Mouse (Mus musculus): ENCODE measurements around the gene Fam241a. TPM values are rescaled to one million over a fixed set of nuclear protein-coding genes. Genes with fewer than 3 reads are reported as not detected.

Gene Fam241a
- polyA plus RNA-seq, 1 experiment from 2014 or later: 62.3 TPM

DNA sequence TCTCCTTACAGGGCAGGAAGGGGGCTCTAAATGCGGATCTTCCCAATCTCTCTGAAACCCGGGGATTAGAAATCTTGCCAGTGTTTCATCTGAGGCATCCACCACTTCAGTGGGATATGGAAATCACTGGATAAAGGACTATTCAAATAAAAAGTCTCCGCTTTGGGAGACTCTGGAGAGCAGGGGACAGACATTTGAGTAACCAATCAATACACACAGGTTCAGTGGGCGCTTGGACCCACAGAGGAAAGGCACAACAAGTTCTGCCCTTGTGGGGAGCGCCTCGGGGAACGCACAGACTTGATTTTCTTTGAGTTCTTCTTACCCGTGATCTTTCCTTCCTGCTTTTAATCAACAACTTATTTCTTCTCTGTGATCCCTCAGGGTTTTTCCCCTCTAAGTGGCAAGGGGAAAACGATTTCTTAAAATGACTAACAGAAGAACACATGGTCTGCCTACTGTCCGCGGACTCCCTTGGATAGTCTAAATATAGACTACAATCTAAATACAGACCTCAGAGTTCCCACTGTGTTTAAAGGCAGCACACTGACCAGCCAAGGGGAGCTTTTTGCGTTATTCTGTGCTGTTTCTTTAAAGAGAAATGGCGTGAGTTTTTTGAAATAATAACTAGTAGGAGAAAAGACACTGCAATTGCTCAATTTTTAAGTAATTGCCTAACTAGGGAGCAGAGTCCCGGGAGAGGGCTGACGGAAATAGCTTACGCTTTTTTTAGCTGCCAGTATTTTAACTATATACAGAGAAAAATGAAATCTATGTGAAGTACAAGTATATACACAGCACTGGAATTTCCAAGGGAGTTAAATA is 18.0 kb upstream of the Fam241a start:
- H3K4me1 ChIP-seq: peaks cover 18% of the 10 kb centered on the region
- H3K4me3 ChIP-seq: no peak overlapping the region; the same call in 1 of the 2 replicates
- WGBS (ENCODE audit: insufficient replicate concordance): 43% methylated on average over 16 of the region's 16 CpGs
- ATAC-seq: no peak
- peaks cover 19% of the 10 kb centered on the region; the same call in 1 of the 2 replicates for H3K27me3 ChIP-seq (replicated peaks)
- H3K27ac ChIP-seq: no peak overlapping the region
- no peaks in the 10 kb centered on the region for H3K9me3 ChIP-seq (replicated peaks)
- H3K36me3 ChIP-seq: no peaks in the 10 kb centered on the region
- H3K4me2 ChIP-seq: peak overlapping the region; percentile 20; the same call in 1 of the 2 replicates
- H3K9ac ChIP-seq: no peak overlapping the region

DNA sequence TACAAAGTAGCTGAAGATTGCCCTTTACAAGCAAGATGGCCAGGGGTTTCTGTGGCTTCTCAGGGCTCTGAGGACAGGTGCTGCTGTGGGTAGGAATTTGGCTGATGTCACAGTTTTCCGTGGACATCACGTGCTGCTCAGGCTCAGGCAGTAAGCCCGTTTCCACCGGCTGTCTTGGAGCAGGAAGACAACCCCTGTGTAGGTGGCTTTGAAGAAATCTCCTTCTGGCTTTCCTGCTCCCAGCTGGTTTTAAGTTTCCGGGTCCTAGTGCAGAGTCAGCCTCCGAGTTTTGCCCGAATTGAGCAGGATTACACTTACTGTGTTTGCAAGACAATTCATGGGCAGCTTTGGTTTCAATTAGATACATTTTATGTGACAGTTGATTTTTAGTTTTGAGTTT is 13.8 kb upstream of the Fam241a start:
- no peak for ATAC-seq
- no peak overlapping the region for H3K9ac ChIP-seq

DNA sequence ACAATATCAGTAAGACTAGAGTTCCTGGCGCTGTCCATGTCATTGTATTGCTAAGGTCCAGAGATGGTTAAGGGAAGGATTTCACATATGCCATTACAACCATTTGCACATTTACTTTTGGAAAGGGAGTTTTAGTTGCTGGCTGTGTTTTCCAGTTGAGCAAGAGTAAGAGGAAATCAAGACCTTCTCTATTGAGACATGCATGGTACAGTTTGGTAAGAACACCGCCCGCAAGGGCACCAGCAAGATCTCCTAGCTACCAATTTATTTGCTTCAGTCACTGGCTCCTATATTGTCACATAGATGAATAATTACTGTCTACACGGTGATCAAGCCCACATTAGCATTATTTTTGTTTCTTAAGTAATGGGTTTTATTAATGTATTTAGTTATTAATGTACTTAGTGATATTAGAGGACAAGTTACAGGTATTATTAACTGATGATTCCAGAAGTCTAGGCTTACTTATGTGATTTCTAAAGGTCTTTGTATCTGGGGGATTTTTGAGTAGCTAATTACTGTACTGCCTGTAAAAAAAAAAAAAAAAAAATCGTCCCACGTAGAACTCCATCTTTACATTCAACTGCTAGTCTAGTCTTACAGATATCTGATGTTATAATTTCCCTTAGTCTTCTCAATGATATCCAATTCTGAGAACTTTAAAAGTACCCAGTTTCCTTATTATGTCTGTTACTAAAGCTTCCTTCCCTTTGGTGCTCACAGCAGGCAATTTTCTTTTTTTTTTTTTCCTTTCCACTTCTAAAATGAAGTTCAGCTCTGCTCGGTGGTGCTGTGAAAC is 944 bp downstream of the Fam241a start:
- ATAC-seq: no peak
- peak overlapping the region; percentile 99 for H3K27ac ChIP-seq
- WGBS (ENCODE audit: insufficient replicate concordance): 27% methylated on average over 7 of the region's 7 CpGs
- peak overlapping the region; percentile 71 for H3K4me2 ChIP-seq
- no peaks in the 10 kb centered on the region for H3K9me3 ChIP-seq (replicated peaks)
- H3K9ac ChIP-seq: peak overlapping the region; percentile 93
- H3K36me3 ChIP-seq: peaks cover 23% of the 10 kb centered on the region
- H3K4me3 ChIP-seq: peak overlapping the region; percentile 86
- no peaks in the 10 kb centered on the region for H3K27me3 ChIP-seq (replicated peaks)
- H3K4me1 ChIP-seq: peaks cover 51% of the 10 kb centered on the region

More for the DNA sequence above, 13.8 kb upstream of the Fam241a start:
- Histone ChIP-seq H3K4me2 (no peak overlapping the region), H3K4me1 (no peaks in the 10 kb centered on the region; the same call in 1 of the 2 replicates), H3K9me3 (replicated peaks) (no peaks in the 10 kb centered on the region), H3K27ac (no peak overlapping the region), H3K4me3 (no peak overlapping the region), H3K36me3 (no peaks in the 10 kb centered on the region), H3K27me3 (replicated peaks) (peaks cover 29% of the 10 kb centered on the region)
- WGBS (ENCODE audit: insufficient replicate concordance): 71% methylated on average over 7 of the region's 7 CpGs

DNA sequence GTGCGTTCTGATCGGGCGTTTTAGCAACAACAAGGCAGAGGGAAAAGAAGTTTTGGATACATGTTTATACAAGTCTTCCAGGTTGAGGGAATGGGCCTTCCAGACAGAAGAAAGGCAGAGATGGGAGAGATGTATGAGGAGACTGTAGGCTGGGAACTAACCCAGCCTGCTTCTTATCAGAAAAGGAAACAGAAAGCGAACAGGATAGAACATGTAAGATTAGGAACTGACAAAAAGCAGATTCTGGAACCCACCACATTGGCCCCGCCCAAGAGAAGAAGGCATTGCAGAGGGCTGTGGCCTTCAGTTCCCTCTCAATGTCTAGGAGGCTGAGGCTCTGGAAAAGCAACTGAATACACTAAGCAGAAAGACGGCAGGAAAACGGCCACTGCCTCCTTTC is 2.2 kb downstream of the Fam241a start:
- H3K4me2 ChIP-seq: peak overlapping the region; percentile 75
- peak overlapping the region; percentile 91 for H3K27ac ChIP-seq
- H3K9me3 ChIP-seq (replicated peaks): no peaks in the 10 kb centered on the region
- no peaks in the 10 kb centered on the region for H3K27me3 ChIP-seq (replicated peaks)
- peak; percentile 43 for ATAC-seq
- H3K4me1 ChIP-seq: peaks cover 60% of the 10 kb centered on the region
- H3K4me3 ChIP-seq: peak overlapping the region; percentile 62
- peaks cover 26% of the 10 kb centered on the region for H3K36me3 ChIP-seq
- WGBS (ENCODE audit: insufficient replicate concordance): 19% methylated on average over 7 of the region's 7 CpGs
- H3K9ac ChIP-seq: peak overlapping the region; percentile 73

DNA sequence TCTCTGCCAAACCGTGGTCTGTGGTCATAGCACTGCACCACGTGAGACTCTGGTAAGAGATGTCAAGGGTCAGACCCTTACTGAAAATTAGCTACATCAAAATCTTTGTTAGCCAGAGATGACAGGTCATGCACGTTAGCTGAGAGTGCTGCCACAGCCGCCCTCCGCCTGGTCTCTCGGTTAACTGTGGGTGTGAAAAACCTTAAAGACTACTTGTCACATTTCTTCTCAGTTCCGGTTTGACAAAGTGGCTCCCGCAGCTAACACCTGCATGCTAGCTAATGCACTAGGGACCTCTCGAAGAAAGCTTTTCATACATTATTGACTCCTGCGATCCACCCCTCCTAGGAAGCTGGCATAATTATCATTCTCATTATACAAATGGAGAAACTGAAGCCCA is 4.2 kb downstream of the Fam241a start:
- Histone ChIP-seq H3K9ac (peak overlapping the region; percentile 73), H3K4me1 (peaks cover 69% of the 10 kb centered on the region)

DNA sequence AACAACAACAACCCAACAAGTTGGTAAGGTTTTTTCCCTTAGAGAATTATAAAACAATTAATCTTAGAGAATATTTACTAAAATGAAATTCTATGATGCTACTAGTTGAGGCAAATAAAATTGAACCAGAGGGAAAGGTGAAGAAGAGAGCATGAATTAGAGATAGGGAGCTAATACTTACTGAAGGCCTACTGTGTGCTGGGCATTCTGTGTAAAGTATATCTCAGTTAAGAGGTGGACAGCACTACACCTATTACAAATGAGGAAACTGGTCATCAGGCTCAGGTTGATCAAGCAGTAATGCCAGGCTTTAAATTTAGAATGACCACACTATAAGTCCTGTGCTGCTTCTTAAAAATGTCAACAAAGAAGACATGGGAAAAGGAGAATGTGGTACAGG is 6.1 kb downstream of the Fam241a start:
- H3K9ac ChIP-seq: peak overlapping the region; percentile 59; the same call in 1 of the 2 replicates
- H3K4me2 ChIP-seq: peak overlapping the region; percentile 75
- no peaks in the 10 kb centered on the region for H3K9me3 ChIP-seq (replicated peaks)
- H3K36me3 ChIP-seq: peaks cover 44% of the 10 kb centered on the region
- 0 out of 2 replicates have a peak overlapping the region, but pooled peaks have one; percentile 9 for H3K4me3 ChIP-seq
- peak overlapping the region; percentile 91 for H3K27ac ChIP-seq
- H3K27me3 ChIP-seq (replicated peaks): no peaks in the 10 kb centered on the region
- ATAC-seq: no peak
- peaks cover 78% of the 10 kb centered on the region for H3K4me1 ChIP-seq

More for the DNA sequence above, 4.2 kb downstream of the Fam241a start:
- peak overlapping the region; percentile 75 for H3K4me2 ChIP-seq
- H3K4me3 ChIP-seq: peak overlapping the region; percentile 62
- H3K27ac ChIP-seq: peak overlapping the region; percentile 91
- no peak for ATAC-seq
- no peaks in the 10 kb centered on the region for H3K9me3 ChIP-seq (replicated peaks)
- WGBS (ENCODE audit: insufficient replicate concordance): 56% methylated on average over 10 of the region's 10 CpGs
- H3K36me3 ChIP-seq: peaks cover 41% of the 10 kb centered on the region
- H3K27me3 ChIP-seq (replicated peaks): no peaks in the 10 kb centered on the region

DNA sequence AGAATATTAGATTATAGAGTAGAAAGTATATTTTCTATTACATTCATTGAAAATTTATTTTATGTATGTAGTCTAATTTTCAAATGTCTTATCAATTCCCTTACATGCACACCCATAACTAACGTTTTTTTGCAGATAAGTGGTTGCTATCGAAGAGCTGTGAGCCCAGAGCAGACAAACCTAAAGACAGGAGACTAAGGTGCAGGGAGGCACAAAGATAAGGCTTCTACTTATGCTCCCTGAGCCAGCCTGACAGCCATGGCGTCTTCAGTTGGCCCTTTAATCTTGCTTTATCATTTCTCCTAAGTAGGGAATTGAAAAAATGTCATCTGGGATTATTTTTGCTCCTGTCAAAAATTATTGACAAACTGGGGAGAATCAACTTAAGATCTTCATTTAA is 6.6 kb downstream of the Fam241a start:
- Histone ChIP-seq H3K27me3 (replicated peaks) (no peaks in the 10 kb centered on the region), H3K4me1 (peaks cover 82% of the 10 kb centered on the region), H3K9me3 (replicated peaks) (no peaks in the 10 kb centered on the region), H3K27ac (peak overlapping the region; percentile 91), H3K4me2 (peak overlapping the region; percentile 75), H3K36me3 (peaks cover 46% of the 10 kb centered on the region), H3K4me3 (no peak overlapping the region), H3K9ac (0 out of 2 replicates have a peak overlapping the region, but pooled peaks have one; percentile 59)
- peak; percentile 91 for ATAC-seq
- 14% methylated on average over 3 of the region's 3 CpGs for WGBS (ENCODE audit: insufficient replicate concordance)

DNA sequence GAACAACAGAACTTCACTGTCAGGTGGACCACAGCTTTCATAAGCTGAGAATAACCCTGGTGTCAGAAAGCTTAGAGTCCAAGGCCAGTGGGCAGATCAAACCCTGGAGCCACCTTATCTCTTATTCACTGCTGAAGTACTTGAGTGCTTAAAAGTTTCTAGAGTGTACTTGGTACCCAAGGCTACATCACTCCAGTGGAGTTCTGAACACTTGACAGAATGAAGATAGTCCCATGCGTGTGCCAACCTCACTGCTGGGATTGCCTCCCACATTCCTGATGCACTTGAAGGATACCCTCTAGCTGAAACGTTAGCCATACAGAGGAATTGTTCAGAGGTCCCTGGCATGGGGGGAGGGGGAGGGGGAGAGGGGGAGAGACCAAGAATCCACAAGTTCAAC is 14.4 kb downstream of the Fam241a start:
- Histone ChIP-seq H3K4me1 (peaks cover 55% of the 10 kb centered on the region), H3K9me3 (replicated peaks) (no peaks in the 10 kb centered on the region), H3K36me3 (peaks cover 51% of the 10 kb centered on the region), H3K27ac (no peak overlapping the region), H3K4me2 (no peak overlapping the region), H3K9ac (no peak overlapping the region), H3K4me3 (no peak overlapping the region), H3K27me3 (replicated peaks) (no peaks in the 10 kb centered on the region)
- ATAC-seq: 0 out of 2 replicates have a peak, but pooled peaks have one; percentile 31
- WGBS (ENCODE audit: insufficient replicate concordance): 58% methylated on average over 2 of the region's 2 CpGs

DNA sequence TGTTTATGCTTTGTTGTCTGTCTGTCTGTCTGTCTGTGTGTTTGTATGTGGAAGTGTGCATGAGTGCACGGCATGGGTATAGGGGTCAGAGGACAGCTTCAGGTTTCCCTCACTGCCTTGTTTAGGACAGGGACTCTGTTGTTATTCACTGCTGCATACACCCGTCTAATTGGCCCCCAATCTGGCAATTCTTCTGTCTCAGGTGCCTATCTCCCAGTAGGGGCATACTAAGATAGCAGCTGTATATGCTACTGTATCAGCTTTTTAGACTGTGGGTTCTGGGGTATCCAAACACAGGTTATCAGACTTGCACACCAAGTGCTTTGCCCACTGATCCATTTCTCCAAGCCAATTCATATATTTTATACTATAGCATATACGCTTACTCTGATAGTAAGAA is 16.2 kb downstream of the Fam241a start:
- ATAC-seq: peak; percentile 61
- Histone ChIP-seq H3K27me3 (replicated peaks) (no peaks in the 10 kb centered on the region), H3K4me3 (no peak overlapping the region), H3K27ac (no peak overlapping the region), H3K4me2 (no peak overlapping the region), H3K4me1 (peaks cover 42% of the 10 kb centered on the region), H3K9me3 (replicated peaks) (no peaks in the 10 kb centered on the region), H3K36me3 (peaks cover 63% of the 10 kb centered on the region), H3K9ac (no peak overlapping the region)
- WGBS (ENCODE audit: insufficient replicate concordance): 67% methylated on average over 3 of the region's 3 CpGs

DNA sequence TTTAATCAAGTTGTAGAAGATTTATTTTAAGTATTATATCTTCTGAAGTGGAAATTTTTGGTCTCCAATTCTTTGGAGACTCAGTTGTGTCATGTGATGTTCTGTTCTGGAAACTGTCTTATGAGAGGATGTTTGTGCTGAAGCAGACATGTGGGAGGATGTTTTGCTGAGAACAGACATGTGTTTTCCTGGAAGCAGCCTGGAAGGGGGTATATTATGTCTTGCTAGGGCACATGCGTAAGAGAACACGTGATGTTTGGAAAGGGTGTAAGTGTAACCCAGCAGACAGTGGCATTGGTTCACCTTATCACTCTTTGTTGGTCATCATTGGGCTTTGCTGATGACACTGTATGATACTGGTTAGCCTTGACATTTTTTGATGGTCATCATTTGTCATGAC is 20.6 kb downstream of the Fam241a start:
- no peaks in the 10 kb centered on the region for H3K27me3 ChIP-seq (replicated peaks)
- ATAC-seq: no peak
- no peak overlapping the region for H3K9ac ChIP-seq
- peaks cover 54% of the 10 kb centered on the region for H3K36me3 ChIP-seq
- peaks cover 6% of the 10 kb centered on the region for H3K4me1 ChIP-seq
- H3K27ac ChIP-seq: no peak overlapping the region
- whole genome bisulfite sequencing (ENCODE audit: insufficient replicate concordance): 85% methylated on average over 2 of the region's 2 CpGs
- no peaks in the 10 kb centered on the region for H3K9me3 ChIP-seq (replicated peaks)
- no peak overlapping the region for H3K4me3 ChIP-seq
- H3K4me2 ChIP-seq: no peak overlapping the region

DNA sequence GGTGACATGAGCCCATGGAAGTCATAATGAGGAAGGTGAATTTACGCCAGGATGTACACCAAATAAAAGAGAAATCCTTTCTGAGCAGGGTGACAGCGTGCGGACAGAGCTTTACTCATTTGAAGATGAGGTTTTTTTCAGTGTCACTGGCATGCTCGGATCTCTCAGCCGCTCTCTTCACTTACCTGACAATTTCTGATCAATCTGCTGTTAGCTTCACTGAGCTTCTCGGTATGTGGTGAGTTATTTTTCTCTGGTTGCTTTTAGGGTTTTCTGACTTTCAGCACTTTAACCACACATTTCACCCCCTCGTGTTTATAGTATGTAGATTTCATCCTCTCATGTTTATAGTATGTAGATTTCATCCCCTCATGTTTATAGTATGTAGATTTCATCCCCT is 21.1 kb downstream of the Fam241a start:
- no peaks in the 10 kb centered on the region for H3K27me3 ChIP-seq (replicated peaks)
- no peak overlapping the region for H3K4me3 ChIP-seq
- H3K36me3 ChIP-seq: peaks cover 58% of the 10 kb centered on the region
- no peak overlapping the region for H3K27ac ChIP-seq
- H3K4me1 ChIP-seq: peaks cover 3% of the 10 kb centered on the region
- 85% methylated on average over 7 of the region's 7 CpGs for WGBS (ENCODE audit: insufficient replicate concordance)
- H3K9ac ChIP-seq: no peak overlapping the region
- no peak overlapping the region for H3K4me2 ChIP-seq
- H3K9me3 ChIP-seq (replicated peaks): no peaks in the 10 kb centered on the region
- no peak for ATAC-seq

Measured in liver, embryonic 12.5 days (tissue).